Mouse (Mus musculus) CD4-positive helper T cell, adult 2 months (primary cell): ENCODE measurements around the gene Nat9.

Source experiments
- DNase-seq: peaks from one replicate; pipeline ENCODE4 v3.0.0-alpha.2; 2012; ENCODE audit warnings: low read depth, missing footprints, low spot score

Nat9 gene

GRCm38 (mm10) chr11:115155053-115155634 lies 32.5 kb downstream of the Nat9 start:
- peak; percentile 69 for DNase-seq

GRCm38 (mm10) chr11:115153699-115154292 lies 33.9 kb downstream of the Nat9 start:
- peak; percentile 95 for DNase-seq

- no peak for DNase-seq
Observed at GRCm38 (mm10) chr11:115153088-115153487, 34.6 kb downstream of the Nat9 start.

GRCm38 (mm10) chr11:115151755-115152429 lies 35.8 kb downstream of the Nat9 start:
- DNase-seq: no peak

GRCm38 (mm10) chr11:115150741-115151254 lies 36.9 kb downstream of the Nat9 start:
- DNase-seq: no peak

GRCm38 (mm10) chr11:115147813-115148212 lies 39.8 kb downstream of the Nat9 start:
- DNase-seq: no peak

GRCm38 (mm10) chr11:115141970-115142369 lies 45.7 kb downstream of the Nat9 start:
- DNase-seq: no peak

GRCm38 (mm10) chr11:115138597-115139262 lies 48.9 kb downstream of the Nat9 start:
- DNase-seq: no peak

- DNase-seq: no peak
Observed at GRCm38 (mm10) chr11:115133800-115134199, 53.9 kb downstream of the Nat9 start, which contains the start of gene Cd300lf. Gene Cd300lf (minus strand): TSS chr11:115133992.
